Mouse (Mus musculus) right cerebral cortex, postnatal 4 days (tissue): ENCODE measurements at regions not wholly inside any gene's neighbourhood (a gene's known extent, or its start where the extent isn't known, plus 50 kb on each side); places are given as distances from the start of the nearest gene placed in this dataset.

Experiments used
- DNase-seq: peaks from one replicate; pipeline ENCODE4 v3.0.0-alpha.2; 2022

DNA sequence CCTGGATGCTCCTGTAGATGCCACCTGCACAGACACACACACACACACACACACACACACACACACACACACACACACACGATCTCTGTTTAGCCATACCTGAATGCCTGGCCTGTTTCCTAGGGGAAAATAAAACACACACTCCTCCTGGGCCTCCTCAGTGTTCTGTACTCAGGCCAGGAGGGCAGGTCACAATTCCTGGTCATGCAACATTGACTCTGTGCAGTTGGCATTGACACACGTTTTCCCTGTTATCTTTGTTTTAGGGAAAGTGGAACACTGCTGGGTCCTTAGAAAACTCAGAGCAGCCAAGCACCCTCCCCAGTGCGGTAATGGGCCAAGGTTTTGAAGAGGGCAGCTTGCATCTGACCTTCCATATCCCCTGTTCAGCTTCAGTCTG lies 246.7 kb downstream of the H2al1j start:
- no peak for DNase-seq

DNA sequence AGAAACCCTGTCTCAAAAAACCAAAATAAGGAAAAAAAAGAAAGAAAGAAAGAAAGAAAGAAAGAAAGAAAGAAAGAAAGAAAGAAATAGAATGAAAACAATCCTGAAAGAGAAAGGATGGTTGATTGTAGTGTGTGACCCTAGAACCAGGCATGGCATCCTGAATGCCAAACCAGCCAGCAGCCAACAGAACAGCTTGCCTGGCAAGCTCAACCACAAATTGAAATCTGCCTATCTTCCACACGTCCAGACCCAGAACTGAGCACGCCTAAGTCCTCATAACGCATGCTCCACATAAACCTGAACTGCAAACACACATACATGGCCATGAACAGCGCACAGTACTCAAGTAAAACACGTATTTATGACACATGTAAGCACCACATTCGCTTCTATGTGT lies 247.9 kb downstream of the H2al1j start:
- no peak for DNase-seq

DNA sequence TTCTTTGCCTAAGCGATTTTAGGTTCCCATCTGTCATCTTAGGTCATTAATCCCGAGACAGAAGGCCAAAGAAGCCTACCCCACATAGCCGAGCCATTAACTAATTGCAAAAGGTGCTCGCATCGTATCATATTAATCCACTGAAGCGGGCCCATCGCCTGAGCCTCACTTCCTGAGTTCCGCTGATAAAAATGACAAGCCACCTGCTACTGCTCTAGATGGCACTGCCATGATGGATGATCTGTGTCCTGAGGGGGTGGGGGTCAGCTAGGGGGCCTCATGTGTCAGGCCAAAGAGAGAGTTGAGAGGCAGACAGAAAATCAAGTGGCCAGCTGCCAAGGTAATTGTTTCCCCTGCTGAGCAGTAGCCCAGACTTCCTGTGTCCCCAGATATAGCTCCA lies 248.7 kb downstream of the H2al1j start:
- no peak for DNase-seq

DNA sequence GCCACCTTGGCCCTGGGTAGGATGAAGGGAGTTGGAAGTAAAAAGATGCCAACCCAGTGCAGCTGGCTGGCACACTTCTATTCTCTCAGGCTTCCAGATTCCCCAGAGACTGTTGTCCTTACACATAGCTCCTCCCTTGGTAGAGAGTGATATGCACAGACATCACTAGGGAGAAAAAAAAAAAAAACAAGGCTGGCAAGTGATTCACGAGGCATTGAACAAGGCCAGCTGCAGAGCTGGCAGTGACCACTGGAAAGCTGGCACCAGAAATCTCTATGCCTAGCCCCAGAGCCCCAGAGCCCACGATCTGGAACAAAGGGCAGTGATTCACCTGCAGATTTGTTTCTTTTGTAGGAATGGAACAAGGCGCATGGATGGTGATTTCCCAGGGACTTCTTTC lies 249.7 kb downstream of the H2al1j start:
- DNase-seq = no peak

DNA sequence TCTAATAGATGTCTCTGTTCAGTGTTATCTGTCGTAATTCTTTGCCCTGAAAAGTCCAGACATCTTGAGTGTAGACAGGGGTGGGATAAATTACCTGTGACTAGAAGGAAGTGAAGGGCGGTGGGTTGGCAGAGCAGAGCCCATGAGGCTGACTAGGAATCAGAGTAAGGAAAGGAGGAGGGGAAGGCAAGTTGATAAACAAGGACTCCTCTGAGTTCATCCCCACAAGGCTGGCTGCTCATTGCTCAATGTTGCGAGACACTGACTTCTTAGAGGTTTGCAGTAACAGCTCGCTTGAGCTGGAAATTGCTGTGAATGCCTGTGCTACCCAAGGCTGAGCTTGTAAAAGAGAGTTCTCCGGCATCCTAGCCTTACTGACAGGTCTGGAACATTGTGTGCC lies 257.7 kb downstream of the H2al1j start:
- DNase-seq = no peak

DNA sequence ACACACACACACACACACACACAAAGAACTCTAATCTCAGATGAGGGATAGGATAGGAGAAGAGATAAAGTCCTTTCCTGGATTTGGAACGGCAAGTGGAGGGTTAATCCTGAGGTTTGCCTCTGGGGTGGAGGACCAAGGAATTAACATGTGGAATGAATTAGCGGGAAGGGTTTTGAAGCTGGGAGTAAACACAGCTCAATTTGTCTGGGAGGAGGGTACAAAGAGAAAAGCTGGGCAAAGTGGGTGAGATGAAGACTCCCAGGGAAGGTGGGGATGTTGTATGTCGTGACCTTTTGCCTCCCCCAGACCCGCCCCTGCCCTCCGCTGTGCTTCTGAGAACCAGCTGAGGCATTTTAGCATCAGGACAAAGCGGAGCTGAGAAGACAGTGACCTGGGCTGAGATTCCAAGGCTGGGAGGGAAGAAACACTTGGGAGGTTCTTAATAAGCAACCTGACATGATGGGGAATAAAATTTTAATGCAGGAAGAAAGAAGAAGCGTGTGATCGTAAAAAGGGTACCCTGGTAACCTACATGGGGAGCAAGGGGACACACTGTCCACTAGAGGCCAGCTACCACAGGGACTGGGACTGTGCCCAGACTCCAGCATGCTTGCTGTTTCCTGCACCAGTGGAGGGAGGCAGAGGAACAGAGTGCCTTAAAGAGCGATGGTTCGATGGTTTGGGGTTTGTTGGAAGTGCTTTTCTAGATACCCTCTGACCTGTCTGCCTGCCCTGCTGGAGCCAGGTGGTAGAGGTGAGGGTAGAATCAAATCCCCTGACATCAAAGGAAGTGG lies 264.0 kb downstream of the H2al1j start:
- no peak for DNase-seq

DNA sequence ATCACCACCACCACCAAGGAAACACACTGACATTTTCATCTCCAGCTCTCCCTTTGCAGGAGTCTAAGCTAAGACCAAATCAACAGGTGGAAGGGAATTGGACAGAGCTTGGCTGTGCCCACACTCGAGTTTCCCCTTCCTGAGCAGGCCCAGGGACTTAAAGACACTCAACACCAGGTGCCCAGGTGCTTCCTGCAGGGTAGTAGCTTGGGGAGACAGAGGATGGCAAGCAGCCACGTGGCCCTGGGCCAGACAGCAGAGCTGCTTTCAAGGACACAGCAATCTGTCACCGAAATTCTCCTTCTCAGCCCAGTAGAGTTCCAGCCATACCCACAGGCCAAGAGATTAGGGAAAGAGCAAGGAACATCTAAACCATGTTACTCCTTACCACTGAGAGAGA lies 266.9 kb downstream of the H2al1j start:
- no peak for DNase-seq

DNA sequence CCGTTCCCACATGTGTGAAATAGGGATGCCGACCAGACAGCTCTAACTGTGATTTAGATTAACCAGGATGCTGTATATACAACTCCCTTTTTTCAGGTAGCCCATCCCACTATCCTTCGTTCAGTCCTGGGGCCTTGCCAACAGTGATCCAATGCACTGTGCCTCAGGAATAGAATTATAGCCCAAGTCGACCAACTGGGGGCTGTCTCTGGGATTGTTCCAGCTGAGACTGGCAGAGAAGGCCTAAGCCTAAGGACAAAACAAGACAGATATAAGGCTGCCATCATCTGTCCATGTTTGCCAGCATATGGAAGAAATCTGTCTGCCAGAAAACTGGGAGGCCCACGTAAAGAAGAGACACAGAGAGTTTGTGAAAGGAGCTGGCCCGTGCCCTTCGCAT lies 269.9 kb downstream of the H2al1j start:
- DNase-seq = peak; percentile 21

DNA sequence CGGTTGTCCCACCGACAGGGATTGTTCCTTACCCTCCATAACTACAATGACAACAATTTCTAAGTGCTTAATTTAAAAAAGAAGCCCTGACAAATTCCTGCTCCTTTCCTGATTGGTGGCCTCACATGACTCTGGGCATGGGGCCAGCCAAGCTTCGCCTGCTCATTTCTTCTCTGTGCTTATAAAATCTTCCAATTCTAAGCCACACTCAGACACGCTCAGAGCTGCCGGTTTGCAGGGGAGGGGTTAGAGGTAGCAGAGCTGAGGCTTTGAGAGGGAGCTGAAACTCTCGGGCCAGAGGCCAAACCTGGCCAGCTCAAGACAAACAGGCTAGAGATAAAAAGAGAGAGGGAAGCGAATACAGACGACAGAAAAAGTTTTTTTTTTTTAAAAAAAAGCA lies 286.6 kb downstream of the H2al1j start:
- peak; percentile 51 for DNase-seq

DNA sequence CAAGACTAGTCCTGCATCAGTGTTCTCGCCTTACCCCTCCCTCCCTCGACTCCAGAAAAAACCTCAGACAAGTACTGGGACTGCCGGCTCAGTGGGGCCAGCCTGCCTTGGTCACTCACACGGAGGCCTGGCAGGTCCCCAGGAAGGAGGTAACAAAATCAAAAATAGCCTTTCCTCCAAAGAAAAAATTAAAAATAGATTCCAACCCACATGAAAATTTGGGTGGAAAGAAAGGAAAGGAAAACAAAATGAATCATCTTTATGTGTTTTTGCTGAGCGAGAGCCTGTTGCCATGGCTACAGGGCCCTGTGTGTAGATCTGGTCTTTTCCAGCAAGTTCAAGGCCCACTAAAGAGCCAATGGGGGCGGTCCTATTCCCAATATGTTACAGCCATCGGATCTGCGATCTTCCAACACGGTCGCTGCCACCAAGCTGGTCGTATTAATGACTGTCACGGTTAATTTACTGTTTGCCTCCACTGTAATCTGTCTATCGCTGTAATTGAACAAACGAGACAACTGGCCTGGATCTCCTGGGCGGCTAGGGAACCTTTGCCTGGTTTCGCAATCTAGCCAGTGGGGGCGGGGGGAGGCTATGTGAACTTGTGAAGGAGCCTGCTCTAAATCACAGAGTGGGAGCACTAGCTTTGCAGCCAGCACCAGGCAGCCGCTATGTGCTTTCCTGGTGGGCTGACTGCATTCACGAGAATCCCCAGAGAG lies 293.6 kb downstream of the H2al1j start:
- DNase-seq = peak; percentile 25

DNA sequence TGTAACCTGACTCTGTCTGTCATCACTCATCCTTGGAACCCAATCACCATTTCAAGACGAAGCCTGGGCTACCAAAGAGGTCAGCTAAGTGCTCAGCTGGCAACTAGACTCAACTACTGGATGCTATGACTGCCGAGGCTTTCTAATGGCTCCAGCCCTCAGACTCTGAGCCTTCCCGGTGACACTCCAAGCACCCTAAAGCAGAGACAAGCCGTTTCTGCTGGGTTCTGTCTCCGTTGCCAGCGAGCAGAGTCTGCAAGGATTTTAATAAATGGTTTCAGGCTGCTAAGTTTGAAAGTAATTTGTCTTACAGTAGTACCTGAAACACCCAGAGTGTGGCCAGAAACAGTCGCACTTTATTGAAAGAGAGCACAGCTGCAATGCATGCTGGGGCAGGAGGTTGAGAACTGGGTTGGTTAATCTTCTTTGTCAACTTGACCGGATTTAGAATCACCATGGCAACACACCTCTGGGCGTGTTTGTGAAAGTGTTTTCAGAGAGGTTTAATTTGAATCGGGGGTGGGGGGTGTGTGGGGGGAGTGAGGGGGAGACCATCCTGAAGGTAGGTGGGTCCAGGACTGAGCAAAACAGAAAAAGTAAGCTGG lies 298.8 kb downstream of the H2al1j start:
- no peak for DNase-seq

DNA sequence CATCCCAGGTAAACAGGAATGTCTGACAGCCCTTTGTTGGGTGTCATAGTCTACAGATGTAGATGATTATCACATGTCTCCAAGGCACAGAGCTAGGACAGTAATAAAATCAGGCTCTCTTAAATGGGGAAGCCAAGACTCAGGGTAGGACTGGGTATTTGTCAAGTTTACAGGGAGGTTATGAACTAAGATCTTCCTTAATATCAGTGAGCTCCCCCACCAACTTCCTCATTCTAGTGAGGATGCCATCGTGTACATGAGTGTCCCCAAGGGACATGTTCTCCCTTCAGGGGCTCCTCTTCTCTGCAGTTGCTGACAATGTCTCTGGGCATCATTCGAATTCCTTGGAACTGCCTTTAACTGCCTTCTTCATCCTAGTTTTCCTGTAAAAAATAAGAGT lies 301.7 kb downstream of the H2al1j start:
- no peak for DNase-seq

DNA sequence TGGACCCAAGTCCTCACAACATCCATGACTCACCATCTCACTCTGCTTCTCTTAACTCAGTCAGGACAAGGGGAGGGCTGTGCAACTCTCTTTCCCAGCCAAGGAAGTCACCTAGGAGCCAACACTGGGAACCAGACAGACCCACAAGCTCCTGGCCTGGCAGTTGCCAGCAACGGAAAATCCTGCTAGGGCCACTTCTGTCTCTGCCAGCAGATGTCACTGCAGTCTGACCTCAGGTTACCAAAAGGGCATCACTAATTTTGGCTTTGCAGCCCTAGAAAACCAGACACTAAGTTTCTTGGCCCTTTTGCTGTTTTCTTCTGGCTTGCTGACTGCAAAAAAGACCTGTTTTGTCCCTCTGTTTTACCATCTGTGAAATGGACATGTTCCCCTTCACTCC lies 302.3 kb downstream of the H2al1j start:
- DNase-seq = no peak

DNA sequence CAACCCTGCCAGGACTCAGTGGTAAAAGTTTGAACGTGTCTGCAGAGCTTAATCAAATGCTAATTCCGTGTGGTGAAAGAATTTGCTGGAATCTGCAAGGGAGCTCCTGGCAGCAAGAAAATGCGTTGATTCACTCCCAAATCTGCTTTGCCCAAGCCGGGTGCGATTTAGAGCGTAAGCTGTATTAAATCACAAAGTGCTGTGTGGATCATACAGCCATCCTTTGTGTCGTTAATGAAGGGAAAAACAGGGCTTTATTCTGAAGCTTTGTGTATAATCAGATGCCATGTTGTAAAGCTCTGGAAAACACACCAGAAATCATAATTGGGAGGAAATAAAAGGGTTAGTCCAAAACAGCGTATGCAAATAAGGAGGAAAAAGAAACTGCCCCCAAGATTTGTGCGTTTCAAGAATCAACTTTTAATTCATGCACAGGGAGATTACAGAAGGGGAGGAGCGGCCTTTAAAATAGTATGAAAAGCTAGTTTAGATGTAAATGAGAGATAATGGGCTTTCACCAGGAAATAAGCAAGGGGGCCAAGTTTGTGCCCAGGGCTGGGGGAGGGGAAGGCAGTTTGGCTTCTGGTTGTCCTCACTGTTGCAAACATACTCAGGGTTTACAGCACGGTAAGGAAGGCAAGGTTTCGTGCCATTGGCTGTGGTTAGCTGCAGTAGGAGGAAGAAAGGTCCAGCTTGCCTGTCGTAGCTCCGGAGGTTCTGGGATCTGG lies 303.7 kb downstream of the H2al1j start:
- DNase-seq = no peak

DNA sequence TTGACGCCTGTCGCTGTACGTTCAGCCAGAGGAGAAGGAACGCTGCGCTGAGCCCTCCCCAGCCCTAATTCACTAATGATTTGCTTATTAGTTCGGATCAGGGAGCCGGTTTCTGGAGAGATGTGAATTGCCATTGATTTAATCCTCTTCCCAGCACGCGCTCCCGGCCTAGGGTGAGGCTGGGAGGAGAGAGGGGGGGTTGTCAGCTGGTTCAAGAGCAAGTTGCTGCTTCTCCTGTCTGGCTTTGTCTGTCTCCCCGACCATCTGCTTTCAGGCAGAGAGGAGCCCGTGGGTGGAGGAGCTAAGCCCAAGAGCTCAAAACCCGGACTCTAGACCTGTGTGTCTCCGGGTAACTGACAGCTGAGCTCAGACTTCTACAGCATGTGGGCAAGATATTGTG lies 304.4 kb downstream of the H2al1j start:
- DNase-seq = no peak

DNA sequence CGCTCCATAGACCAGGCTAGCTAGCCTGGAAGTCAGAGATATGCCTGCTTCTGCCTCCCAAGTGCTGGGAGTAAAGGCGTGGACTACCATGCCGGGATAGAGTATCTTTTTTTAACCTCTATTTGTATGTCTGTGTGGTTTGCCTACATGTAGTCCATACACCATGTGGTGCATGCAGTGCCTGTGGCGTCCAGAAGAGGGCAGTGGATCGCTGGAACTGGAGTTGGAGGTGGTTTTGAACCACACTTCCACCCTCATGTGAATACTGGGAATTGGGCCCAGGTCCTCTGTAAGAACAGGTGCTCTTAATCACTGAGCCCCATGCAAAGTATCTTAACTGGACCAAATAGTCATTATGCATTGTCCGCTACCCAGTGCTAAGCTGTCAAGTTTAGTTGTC lies 306.2 kb downstream of the H2al1j start:
- no peak for DNase-seq

DNA sequence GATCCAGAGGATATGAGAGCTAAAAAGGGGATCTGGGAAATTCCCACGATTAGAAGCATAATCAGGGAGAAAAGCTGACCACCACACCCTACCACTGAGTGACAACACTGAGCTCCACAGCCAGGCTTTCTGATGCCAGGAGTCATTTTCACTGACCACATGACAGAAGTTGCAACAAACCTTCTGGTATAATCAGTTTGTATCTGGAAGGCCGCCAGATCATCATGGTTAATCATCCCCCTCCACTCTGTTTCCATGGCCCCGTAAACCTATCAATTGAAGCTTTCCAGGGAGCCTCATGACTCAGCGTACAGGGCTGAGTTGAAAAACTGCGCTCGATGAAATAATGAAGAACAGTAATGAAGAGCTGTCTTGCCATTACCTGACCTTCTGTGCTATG lies 316.9 kb downstream of the H2al1j start:
- no peak for DNase-seq

DNA sequence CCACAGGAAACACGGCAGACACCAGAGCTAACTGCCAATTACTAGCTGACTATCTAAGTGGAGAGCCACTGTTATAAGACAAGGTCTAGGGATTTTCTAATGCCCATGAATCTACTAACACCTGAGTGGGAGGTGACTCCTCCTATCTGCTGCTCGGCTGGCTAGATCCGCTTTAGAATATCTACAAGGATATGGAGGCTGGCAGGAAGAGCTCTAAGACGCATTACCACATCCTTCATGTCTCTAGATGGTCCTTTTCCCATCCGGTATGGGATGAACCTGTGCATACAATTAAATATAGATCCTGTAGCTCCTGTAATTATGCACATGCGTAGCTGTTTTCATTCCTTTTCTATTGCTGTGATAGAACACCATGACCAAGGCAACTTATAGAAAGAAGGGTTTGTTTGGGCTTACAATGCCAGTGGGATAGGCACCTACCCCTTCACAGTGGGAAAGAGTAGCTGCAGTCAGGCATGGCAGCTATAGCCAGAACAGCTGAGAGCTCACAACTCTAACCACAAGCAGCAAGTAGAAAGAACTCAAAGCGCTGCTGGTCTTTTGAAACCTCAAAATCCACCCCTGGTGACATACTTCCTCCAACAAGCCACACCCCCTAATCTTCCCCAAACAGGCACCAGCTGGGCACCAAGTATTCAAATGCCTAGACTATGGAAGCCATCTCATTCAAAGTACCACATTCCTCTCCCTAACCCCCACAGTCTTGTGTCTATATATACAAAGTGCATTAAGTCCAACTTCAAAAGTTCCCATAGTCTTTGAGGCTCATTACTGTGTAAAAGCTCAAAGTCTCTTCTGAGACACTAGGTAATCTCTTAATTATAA lies 319.3 kb downstream of the H2al1j start:
- DNase-seq = no peak

DNA sequence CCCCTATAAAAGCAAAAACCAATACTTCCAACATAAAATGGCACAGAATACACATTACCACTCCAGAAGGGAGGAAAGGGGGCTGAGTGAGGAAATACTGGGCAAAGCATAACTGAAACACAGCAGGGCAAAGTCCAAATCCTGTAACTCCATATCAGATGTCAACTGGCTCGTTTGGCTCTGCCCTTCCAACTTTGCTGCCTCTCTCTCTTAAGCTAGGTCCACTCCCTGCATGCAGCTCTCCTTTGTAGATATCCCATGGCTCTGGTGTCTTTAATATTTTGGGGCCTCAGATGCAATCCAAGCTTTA lies 319.9 kb downstream of the H2al1j start:
- no peak for DNase-seq

DNA sequence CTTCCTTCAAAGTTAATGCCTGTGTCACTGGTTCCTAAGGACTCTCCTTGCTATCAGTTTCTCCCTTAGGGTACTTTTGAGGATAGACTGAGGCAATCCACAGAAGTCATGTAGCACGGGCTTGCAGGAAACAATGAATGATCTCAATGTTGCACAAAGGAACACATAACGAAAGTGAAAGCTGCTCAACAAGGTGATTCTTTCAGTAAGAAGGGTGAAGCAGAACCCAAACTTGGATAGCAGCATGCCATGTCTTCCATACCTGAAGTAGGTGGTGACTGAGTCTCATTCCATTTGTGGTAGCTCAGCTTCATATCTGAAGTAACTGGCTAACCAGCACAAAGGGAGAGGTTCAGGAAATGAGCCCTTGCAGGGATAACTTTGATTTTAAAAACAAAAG lies 325.7 kb downstream of the H2al1j start:
- DNase-seq = no peak

DNA sequence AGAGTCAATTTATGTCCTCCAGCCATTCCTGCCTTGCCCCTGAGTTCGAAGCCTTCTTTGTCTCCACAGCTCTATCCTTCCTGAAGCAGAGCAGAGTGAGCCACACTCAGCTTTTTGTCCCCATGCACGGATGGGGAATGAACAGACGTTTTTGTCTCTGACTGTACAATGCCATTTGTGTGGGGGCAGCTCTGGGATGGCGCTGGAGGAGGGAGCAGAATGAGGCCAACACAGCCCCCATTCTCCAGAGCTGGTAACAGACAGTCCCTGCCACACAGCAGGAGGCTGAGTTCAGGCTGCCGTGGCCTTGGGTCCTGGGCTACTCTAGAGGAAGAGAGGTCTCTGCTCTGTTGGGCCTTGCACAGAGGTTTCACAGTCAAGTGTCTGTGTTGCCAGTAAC lies 327.4 kb downstream of the H2al1j start:
- DNase-seq = no peak

DNA sequence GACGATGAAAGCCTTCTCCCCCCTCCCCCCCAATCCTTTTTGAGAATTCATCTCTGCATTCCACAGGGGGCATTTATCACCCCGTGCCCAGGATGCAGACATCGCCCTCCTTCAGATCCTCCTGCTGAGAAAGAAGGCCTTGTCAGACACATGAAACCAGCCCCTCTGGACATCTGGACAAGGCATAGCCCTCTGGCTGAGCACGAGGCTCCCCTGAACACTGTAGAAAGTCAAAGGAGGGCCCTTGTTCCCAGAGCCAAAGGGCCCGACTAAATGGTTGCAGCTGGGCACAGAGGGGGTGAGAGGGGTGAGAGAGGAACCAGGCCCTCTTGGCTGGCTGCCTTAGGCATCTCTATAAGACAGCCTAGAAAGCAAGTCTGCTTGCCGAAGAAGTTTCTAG lies 327.8 kb downstream of the H2al1j start:
- no peak for DNase-seq
